Mouse (Mus musculus) CH12.LX (cell line): ENCODE data around the gene Uggt2. TPM values are rescaled to one million over a fixed set of nuclear protein-coding genes. Genes with fewer than 3 reads are reported as not detected.

Experiments
- DNase-seq: peaks from one replicate; pipeline ENCODE4 v3.0.0-alpha.2; 2013; ENCODE audit errors: extremely low read depth
- H3K27ac ChIP-seq: 2 replicates; pipeline ENCODE4 v1.5.1; 2012; ENCODE audit warnings: low read depth, mild to moderate bottlenecking, control low read depth, moderate library complexity; ENCODE audit not compliant: insufficient read depth
- H3K27me3 ChIP-seq: replicated peaks from 2 replicates; pipeline ENCODE3; 2012; ENCODE audit warnings: inconsistent platforms
- H3K36me3 ChIP-seq, 2 experiments: replicated peaks in 1 of 2; 2 replicates each; pipeline versions ENCODE3 to v1.6.1; 2012; ENCODE audit warnings: inconsistent platforms in 1 of 2, low read length in 1 of 2, mild to moderate bottlenecking in 1 of 2, mixed read lengths in 1 of 2, moderate library complexity in 1 of 2; ENCODE audit not compliant: control insufficient read depth in 1 of 2, insufficient read depth in 1 of 2
- H3K4me1 ChIP-seq, 2 experiments: 2 replicates each; pipeline ENCODE4 v1.6.1; 2012; ENCODE audit warnings: inconsistent platforms in 1 of 2, moderate library complexity in 1 of 2; ENCODE audit not compliant: insufficient read depth in 2 of 2, control insufficient read depth in 1 of 2
- H3K4me2 ChIP-seq: 2 replicates; pipeline ENCODE4 v1.6.1; 2012; ENCODE audit warnings: low read depth, mild to moderate bottlenecking, control low read depth; ENCODE audit not compliant: poor library complexity, insufficient read depth, severe bottlenecking
- H3K4me3 ChIP-seq, 3 experiments: fragments of 150-350 bp in 1 of 3; sonication (generic) in 1 of 3; replicated peaks in 1 of 3; 2 replicates each; pipeline versions ENCODE3 to v1.5.1; 2011 to 2012; ENCODE audit warnings: low read depth in 2 of 3, low read length in 2 of 3, mild to moderate bottlenecking in 2 of 3, moderate library complexity in 2 of 3, control low read depth in 1 of 3, improper control_type of control experiment in 1 of 3, inconsistent platforms in 1 of 3, mixed read lengths in 1 of 3; ENCODE audit not compliant: poor library complexity in 1 of 3
- H3K79me2 ChIP-seq: replicated peaks from 2 replicates; pipeline ENCODE4 v1.6.1; 2012; ENCODE audit warnings: mild to moderate bottlenecking, moderate library complexity; ENCODE audit not compliant: control insufficient read depth, poor library complexity, insufficient read depth, severe bottlenecking; ENCODE audit errors: extremely low read depth
- H3K9ac ChIP-seq: 2 replicates; pipeline ENCODE4 v1.6.1; 2012; ENCODE audit warnings: low read depth, mild to moderate bottlenecking, control low read depth, moderate library complexity; ENCODE audit not compliant: insufficient read depth
- H3K9me3 ChIP-seq: replicated peaks from 2 replicates; pipeline ENCODE3; 2012; ENCODE audit warnings: low read length, inconsistent platforms, mixed read lengths
- BHLHE40 ChIP-seq: IDR thresholded peaks from 2 replicates; pipeline ENCODE4 v1.6.1; 2011; ENCODE audit warnings: mild to moderate bottlenecking, low read depth, low read length, improper control_type of control experiment
- CHD2 ChIP-seq: IDR thresholded peaks from 2 replicates; pipeline ENCODE4 v1.6.1; 2011; ENCODE audit warnings: low read length, improper control_type of control experiment
- ELF1 ChIP-seq: IDR thresholded peaks from 2 replicates; pipeline ENCODE4 v1.6.1; 2014; ENCODE audit warnings: low read depth, mild to moderate bottlenecking, inconsistent platforms, low read length, improper control_type of control experiment
- GABPA ChIP-seq: IDR thresholded peaks from 2 replicates; pipeline ENCODE4 v1.6.1; 2012; ENCODE audit warnings: low read depth, low read length, improper control_type of control experiment, inconsistent platforms; ENCODE audit not compliant: insufficient replicate concordance
- IRF4 ChIP-seq: IDR thresholded peaks from 2 replicates; pipeline ENCODE4 v1.6.1; 2014; ENCODE audit warnings: low read depth, mild to moderate bottlenecking, inconsistent platforms, low read length, improper control_type of control experiment
- JUN ChIP-seq: IDR thresholded peaks from 2 replicates; pipeline ENCODE4 v1.6.1; 2011; ENCODE audit warnings: low read depth, mild to moderate bottlenecking, low read length, improper control_type of control experiment, moderate library complexity; ENCODE audit not compliant: insufficient read depth
- JUND ChIP-seq: conservative IDR thresholded peaks from 2 replicates; pipeline ENCODE4 v1.6.1; 2011; ENCODE audit warnings: low read depth, low read length, improper control_type of control experiment
- KAT2A ChIP-seq: IDR thresholded peaks from 2 replicates; pipeline ENCODE4 v1.6.1; 2012; ENCODE audit warnings: low read length, improper control_type of control experiment, inconsistent platforms; ENCODE audit not compliant: insufficient replicate concordance
- MXI1 ChIP-seq: IDR thresholded peaks from 2 replicates; pipeline ENCODE4 v1.6.1; 2011; ENCODE audit warnings: mild to moderate bottlenecking, low read depth, low read length, improper control_type of control experiment
- MYC ChIP-seq: IDR thresholded peaks from 2 replicates; pipeline ENCODE4 v1.6.1; 2011; ENCODE audit warnings: low read depth, mild to moderate bottlenecking, improper control_type of control experiment, low read length
- NELFE ChIP-seq: IDR thresholded peaks from 2 replicates; pipeline ENCODE4 v1.6.1; 2011; ENCODE audit warnings: low read depth, low read length, improper control_type of control experiment
- NRF1 ChIP-seq: IDR thresholded peaks from 2 replicates; pipeline ENCODE4 v1.6.1; 2014; ENCODE audit warnings: low read depth, mild to moderate bottlenecking, inconsistent platforms, low read length, improper control_type of control experiment, moderate library complexity
- PAX5 ChIP-seq: IDR thresholded peaks from 2 replicates; pipeline ENCODE4 v1.6.1; 2012; ENCODE audit warnings: low read length, inconsistent platforms, mixed read lengths
- POLR2A ChIP-seq: IDR thresholded peaks from 2 replicates; pipeline ENCODE4 v1.6.1; 2011; ENCODE audit warnings: low read depth, mild to moderate bottlenecking, improper control_type of control experiment, low read length
- POLR2AphosphoS2 ChIP-seq: IDR thresholded peaks from 2 replicates; pipeline ENCODE4 v1.6.1; 2011; ENCODE audit warnings: low read depth, low read length, improper control_type of control experiment
- RAD21 ChIP-seq: IDR thresholded peaks from 2 replicates; pipeline ENCODE4 v1.6.1; 2011; ENCODE audit warnings: low read depth, mild to moderate bottlenecking, low read length, improper control_type of control experiment, moderate library complexity
- RCOR1 ChIP-seq: conservative IDR thresholded peaks from 2 replicates; pipeline ENCODE4 v1.6.1; 2012; ENCODE audit warnings: low read depth, mild to moderate bottlenecking, inconsistent platforms, low read length, improper control_type of control experiment
- TBP ChIP-seq: conservative IDR thresholded peaks from 2 replicates; pipeline ENCODE4 v1.6.1; 2011; ENCODE audit warnings: low read depth, low read length, improper control_type of control experiment
- UBTF ChIP-seq: IDR thresholded peaks from 2 replicates; pipeline ENCODE4 v1.6.1; 2012; ENCODE audit warnings: low read depth, mild to moderate bottlenecking, inconsistent platforms, low read length, improper control_type of control experiment, moderate library complexity
- USF2 ChIP-seq: conservative IDR thresholded peaks from 2 replicates; pipeline ENCODE4 v1.6.1; 2011; ENCODE audit warnings: low read depth, low read length, improper control_type of control experiment
- ZC3H11A ChIP-seq: IDR thresholded peaks from 2 replicates; pipeline ENCODE4 v1.6.1; 2012; ENCODE audit warnings: low read depth, mild to moderate bottlenecking, inconsistent platforms, low read length, improper control_type of control experiment
- ZKSCAN1 ChIP-seq: IDR thresholded peaks from 2 replicates; pipeline ENCODE4 v1.6.1; 2012; ENCODE audit warnings: low read depth, inconsistent platforms, low read length, improper control_type of control experiment, borderline replicate concordance
- ZMIZ1 ChIP-seq: IDR thresholded peaks from 2 replicates; pipeline ENCODE4 v1.6.1; 2012; ENCODE audit warnings: low read depth, mild to moderate bottlenecking, inconsistent platforms, low read length, improper control_type of control experiment
- dilution Hi-C: fragments of 300-500 bp; cut with MboI; formaldehyde crosslinking; loops from 2 replicates; pipeline ENCODE4 v1.14.3; 2020; ENCODE audit warnings: low sequenced_read_pairs; ENCODE audit not compliant: extremely low pct_unique_long_range_greater_than_20kb, extremely low pct_ligation_motif_present
- in situ Hi-C: fragments of 300-500 bp; cut with MboI; formaldehyde crosslinking; loops from 3 replicates; pipeline ENCODE4 v1.14.3; 2019; ENCODE audit warnings: low sequenced_read_pairs, low pct_ligation_motif_present, low pct_unique_long_range_greater_than_20kb, mixed read lengths
- polyA plus RNA-seq: library from polyadenylated mRNA; unstranded; fragments of >175 nt; gene quantifications from 2 replicates; pipeline ENCODE4 v1.2.1, GENCODE M21; 2012; ENCODE audit warnings: low read depth; ENCODE audit not compliant: insufficient read length
- total RNA-seq, 2 experiments: library from RNA; depleted of rRNA; stranded (reverse); fragments of 300-350 nt in 1 of 2; fragments of >200 nt in 1 of 2; gene quantifications; 2 replicates each; pipeline ENCODE4 v1.2.3; 2012 to 2014

The Uggt2 gene
- total and polyA plus RNA-seq, 3 experiments = 0.42 to 1.2 (median 1.0) TPM

- no peak for DNase-seq
- Histone ChIP-seq H3K79me2 (peaks cover 12% of the 10 kb centered on the region), H3K36me3 (peaks cover 18 to 46% of the 10 kb centered on the region in 2 experiments), H3K9ac (no peak overlapping the region), H3K9me3 (no peaks in the 10 kb centered on the region), H3K4me2 (no peak overlapping the region), H3K27me3 (no peaks in the 10 kb centered on the region), H3K27ac (no peak overlapping the region), H3K4me1 (peaks cover 0 to 22% of the 10 kb centered on the region in 2 experiments; a peak in 2 of 4 replicates), H3K4me3 (no peak overlapping the region)
- dilution Hi-C loops (no loop called here), in situ Hi-C loops (no loop called here)
- TF ChIP-seq RAD21 (no peak), ZMIZ1 (no peak), JUN (no peak), UBTF (no peak), NRF1 (no peak), TBP (no peak), KAT2A (no peak), GABPA (no peak), PAX5 (no peak), JUND (no peak), RCOR1 (no peak), MXI1 (no peak), USF2 (no peak), POLR2AphosphoS2 (no peak)
Observed at GRCm38 (mm10) chr14:118951912-118952583, 147.2 kb downstream of the Uggt2 start.

- H3K27ac ChIP-seq = no peak overlapping the region
- no peaks in the 10 kb centered on the region for H3K27me3 ChIP-seq
- H3K36me3 ChIP-seq = peaks cover 7 to 27% of the 10 kb centered on the region in 2 experiments
- DNase-seq = no peak
- peaks cover 20% of the 10 kb centered on the region for H3K79me2 ChIP-seq
- peaks cover 0 to 36% of the 10 kb centered on the region in 2 experiments; a peak in 2 of 4 replicates for H3K4me1 ChIP-seq
- in situ Hi-C loops = no loop called here
- H3K9me3 ChIP-seq = no peaks in the 10 kb centered on the region
- H3K4me3 ChIP-seq = no peak overlapping the region
- H3K9ac ChIP-seq = no peak overlapping the region
- no peak overlapping the region for H3K4me2 ChIP-seq
- no peak for TF ChIP-seq IRF4
- TF ChIP-seq CHD2 = no peak
- no peak for TF ChIP-seq TBP
- TF ChIP-seq POLR2A = no peak
- TF ChIP-seq ZC3H11A = no peak
- TF ChIP-seq NELFE = no peak
- no peak for TF ChIP-seq BHLHE40
- no peak for TF ChIP-seq ZMIZ1
- no peak for TF ChIP-seq ZKSCAN1
- TF ChIP-seq ELF1 = no peak
- TF ChIP-seq MYC = no peak
- TF ChIP-seq, all 38 proteins: peak for 0
- dilution Hi-C loops = no loop called here
Observed at GRCm38 (mm10) chr14:118948841-118949240, 150.4 kb downstream of the Uggt2 start.
